Mouse (Mus musculus) layer of hippocampus, adult 2 months (tissue): ENCODE results near the gene F11r. TPM values are rescaled to one million over a fixed set of nuclear protein-coding genes. Genes with fewer than 3 reads are reported as not detected.

Source experiments
- DNase-seq, 2 experiments: peaks; one replicate each; pipeline ENCODE4 v3.0.0; 2022; ENCODE audit warnings: low spot score in 2 of 2
- H3K27ac ChIP-seq: fragments of 200-600 bp; 2 replicates; pipeline ENCODE4 v1.8.1; 2022
- H3K4me3 ChIP-seq: fragments of 200-600 bp; 2 replicates; pipeline ENCODE4 v1.8.1; 2022; ENCODE audit warnings: mild to moderate bottlenecking
- CTCF ChIP-seq: fragments of 200-600 bp; conservative IDR thresholded peaks from 2 replicates; pipeline ENCODE4 v1.8.1; 2022; ENCODE audit warnings: antibody characterized with exemption, mild to moderate bottlenecking, moderate library complexity
- long read RNA-seq, 2 experiments: library from polyadenylated mRNA; stranded (forward); transcript quantifications; one replicate each; pipeline ENCODE4 v2.0.0; 2021; ENCODE audit warnings: borderline mapping rate in 2 of 2
- total RNA-seq, 2 experiments: library from RNA; stranded (reverse); gene quantifications; 2 replicates each; pipeline ENCODE4 v1.2.3; 2021

F11r gene
- total RNA-seq, result 1 to 10 TPM; 5.7 to 6.9 TPM
- long read RNA-seq, experiment 1, partial matches to known transcripts, result 0 of 3 reads
- long read RNA-seq, experiment 1, other reads (novel, unspliced or antisense), result 3 of 3 reads
- long read RNA-seq, experiment 2, partial matches to known transcripts, result 0 of 4 reads
- long read RNA-seq, experiment 2, other reads (novel, unspliced or antisense), result 4 of 4 reads

- TF ChIP-seq CTCF, result peak; percentile 50
- peak within 1 kb of the TSS; percentile 59; the same call in 1 of the 2 replicates for H3K27ac ChIP-seq
- DNase-seq, result no peak
Measured at GRCm38 (mm10) chr1:171437264-171438013, at the start of gene F11r. Gene F11r (plus strand): TSS chr1:171437535.

DNA sequence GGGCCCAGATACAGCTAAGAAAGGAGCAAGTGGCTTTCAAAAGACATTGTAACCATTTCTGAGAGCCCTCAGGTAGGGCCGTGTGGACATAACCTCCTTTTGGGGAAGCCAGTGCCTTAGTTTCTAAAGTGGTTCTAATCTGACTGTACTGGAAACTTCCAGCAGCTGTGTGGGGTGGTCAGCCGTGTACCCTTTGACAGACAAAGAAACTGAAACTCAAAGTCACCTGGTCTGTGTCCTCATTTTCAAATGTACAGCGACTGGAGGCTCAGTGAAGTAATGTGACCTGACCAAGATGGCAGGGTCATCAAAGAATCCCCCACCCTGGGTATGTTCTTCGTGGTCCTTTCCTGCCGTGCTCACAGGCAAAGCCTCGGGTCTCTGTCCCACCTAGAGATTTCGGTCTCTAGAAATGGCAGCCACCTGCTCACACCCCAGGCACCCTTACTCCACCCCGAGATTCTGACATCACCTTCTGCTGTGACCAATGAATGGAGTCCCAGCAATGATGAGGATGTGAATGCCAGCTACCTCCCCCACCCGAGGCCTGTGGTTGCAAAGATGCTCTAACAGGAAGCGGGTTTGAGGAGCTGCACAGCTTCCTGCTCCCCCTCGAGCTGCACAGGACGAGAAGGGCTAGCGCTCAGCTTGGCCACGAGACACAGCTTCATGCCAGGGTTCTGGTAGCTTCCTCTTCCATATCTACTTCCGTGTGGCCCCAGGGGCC is 48.8 kb upstream of the F11r start, which contains the start of gene Arhgap30:
Gene Arhgap30, plus strand, starts transcription at position 579 of the 727 bp plus-strand sequence.
- peak in 1 of 2 experiments; percentile 24 for DNase-seq
- no peak for TF ChIP-seq CTCF
- no peak within 1 kb of the TSS for H3K4me3 ChIP-seq
- H3K27ac ChIP-seq, result peak within 1 kb of the TSS; percentile 39; the same call in 1 of the 2 replicates

More at GRCm38 (mm10) chr1:171437264-171438013, at the start of gene F11r:
- H3K4me3 ChIP-seq, result peak within 1 kb of the TSS; percentile 52

DNA sequence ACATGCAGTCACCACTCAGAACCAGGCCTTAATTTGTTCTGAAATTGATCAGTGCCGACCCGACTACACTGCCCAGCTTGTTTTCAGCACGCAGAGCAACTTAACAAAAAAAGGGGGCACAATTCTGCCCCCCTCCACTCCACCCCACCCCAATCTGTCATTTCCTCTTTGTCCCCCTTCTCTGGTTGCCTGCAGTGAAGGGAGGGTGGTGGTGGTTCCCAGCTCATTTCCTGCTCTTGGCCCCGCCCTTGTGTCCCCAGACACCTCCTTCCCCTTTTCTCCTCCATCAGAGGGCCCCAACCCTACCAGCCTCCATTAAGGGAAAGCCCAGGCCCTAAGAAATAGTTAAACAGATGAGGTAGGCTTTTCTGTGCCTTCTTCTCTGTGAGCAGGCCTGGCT is 47.2 kb upstream of the F11r start:
- Histone ChIP-seq H3K27ac (no peak overlapping the region), H3K4me3 (no peak overlapping the region)
- TF ChIP-seq CTCF, result no peak
- no peak for DNase-seq

- no peak overlapping the region for H3K4me3 ChIP-seq
- DNase-seq, result no peak
- H3K27ac ChIP-seq, result no peak overlapping the region
- TF ChIP-seq CTCF, result no peak
Measured at GRCm38 (mm10) chr1:171401821-171402220, 35.5 kb upstream of the F11r start.

- Histone ChIP-seq H3K4me3 (no peak overlapping the region), H3K27ac (no peak overlapping the region)
- no peak for TF ChIP-seq CTCF
- DNase-seq, result no peak
Measured at GRCm38 (mm10) chr1:171402991-171403390, 34.3 kb upstream of the F11r start.

- no peak for TF ChIP-seq CTCF
- no peak overlapping the region for H3K4me3 ChIP-seq
- no peak for DNase-seq
- H3K27ac ChIP-seq, result no peak overlapping the region
Measured at GRCm38 (mm10) chr1:171407263-171407662, 30.1 kb upstream of the F11r start.

DNA sequence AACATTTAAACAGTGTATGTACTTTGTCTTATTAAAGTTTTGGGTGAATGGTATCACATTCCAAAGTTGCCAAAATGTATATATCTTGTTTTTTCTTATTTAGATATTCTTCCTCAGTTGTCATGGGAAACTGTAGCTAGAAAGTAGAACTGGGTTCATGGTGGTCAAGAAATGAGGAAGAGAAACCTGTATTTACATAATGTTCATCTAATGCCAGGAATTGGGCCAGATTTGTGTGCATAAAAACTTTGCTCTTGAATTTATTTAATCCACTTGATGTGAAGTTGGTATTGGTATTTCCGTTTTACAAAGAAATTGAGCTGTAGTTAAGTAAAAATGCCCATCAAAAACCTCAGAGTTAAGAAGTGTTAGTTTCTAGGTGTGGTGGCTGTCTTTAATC is 27.1 kb upstream of the F11r start:
- H3K4me3 ChIP-seq, result no peak overlapping the region
- H3K27ac ChIP-seq, result peak overlapping the region; percentile 99; the same call in 1 of the 2 replicates
- TF ChIP-seq CTCF, result no peak
- no peak for DNase-seq

GRCm38 (mm10) chr1:171410947-171411484 is 26.3 kb upstream of the F11r start, which contains the start of gene Usf1:
Gene Usf1 (plus strand): TSS chr1:171411313.
- H3K27ac ChIP-seq, result peak within 1 kb of the TSS; percentile 99
- H3K4me3 ChIP-seq, result peak within 1 kb of the TSS; percentile 99
- no peak; the same call in 1 of the 2 replicates for TF ChIP-seq CTCF
- DNase-seq, result peak; percentile 94 to 95

GRCm38 (mm10) chr1:171411492-171411941 is 25.8 kb upstream of the F11r start:
- DNase-seq, result no peak
- H3K27ac ChIP-seq, result peak overlapping the region; percentile 99

DNA sequence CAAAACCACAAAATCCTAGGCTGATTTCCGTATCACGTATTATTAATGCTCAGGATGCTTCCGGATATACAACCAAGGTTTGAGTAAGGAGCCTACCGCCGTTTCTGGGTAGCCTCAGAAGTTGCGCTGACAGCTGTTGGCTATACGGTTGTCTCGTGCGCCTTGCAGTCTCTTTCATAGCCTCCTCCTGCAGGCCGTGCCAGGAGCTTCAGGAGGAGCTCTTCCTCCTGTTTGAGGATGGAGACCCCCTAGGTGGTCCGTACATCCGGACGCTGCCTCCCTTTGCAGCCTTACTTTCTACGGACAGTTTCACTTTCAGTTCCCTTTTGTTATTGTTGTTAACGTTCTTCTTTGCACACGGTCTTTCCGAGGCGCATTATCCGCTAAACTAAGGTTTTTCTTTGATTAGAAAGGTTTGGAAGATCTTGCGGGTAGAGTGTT is 25.3 kb upstream of the F11r start:
- peak overlapping the region; percentile 99 for H3K27ac ChIP-seq
- DNase-seq, result no peak
- TF ChIP-seq CTCF, result peak; percentile 48

More at GRCm38 (mm10) chr1:171411492-171411941, 25.8 kb upstream of the F11r start:
- no peak for TF ChIP-seq CTCF
- H3K4me3 ChIP-seq, result peak overlapping the region; percentile 99

GRCm38 (mm10) chr1:171412446-171412845 is 24.9 kb upstream of the F11r start:
- H3K27ac ChIP-seq, result peak overlapping the region; percentile 99
- TF ChIP-seq CTCF, result no peak
- peak overlapping the region; percentile 99 for H3K4me3 ChIP-seq
- peak; percentile 34 to 73 for DNase-seq

More for the DNA sequence above, 25.3 kb upstream of the F11r start:
- H3K4me3 ChIP-seq, result peak overlapping the region; percentile 99

- TF ChIP-seq CTCF, result no peak
- Histone ChIP-seq H3K27ac (no peak overlapping the region), H3K4me3 (peak overlapping the region; percentile 8; the same call in 1 of the 2 replicates)
- no peak for DNase-seq
Measured at GRCm38 (mm10) chr1:171413608-171414007, 23.7 kb upstream of the F11r start.
